Mouse (Mus musculus) right cerebral cortex, adult 18-20 months (tissue): ENCODE measurements around the gene F11r.
A peak's percentile ranks its signal among the peaks of the same experiment; 100 is the strongest.

Source experiments
- DNase-seq: peaks from one replicate; pipeline ENCODE4 v3.0.0; 2022; ENCODE audit warnings: mixed read lengths

F11r gene

GRCm38 (mm10) chr1:171437264-171438013 is at the start of gene F11r:
Gene F11r (plus strand): TSS chr1:171437535.
- DNase-seq: peak; percentile 18

GRCm38 (mm10) chr1:171388376-171389102 is 48.8 kb upstream of the F11r start, which contains the start of gene Arhgap30:
Gene Arhgap30 (plus strand): TSS chr1:171388954.
- DNase-seq: no peak

- DNase-seq: no peak
Measured at GRCm38 (mm10) chr1:171390101-171390500, 47.2 kb upstream of the F11r start.

GRCm38 (mm10) chr1:171401821-171402220 is 35.5 kb upstream of the F11r start:
- no peak for DNase-seq

GRCm38 (mm10) chr1:171402991-171403390 is 34.3 kb upstream of the F11r start:
- no peak for DNase-seq

GRCm38 (mm10) chr1:171407263-171407662 is 30.1 kb upstream of the F11r start:
- no peak for DNase-seq

- no peak for DNase-seq
Measured at GRCm38 (mm10) chr1:171410231-171410630, 27.1 kb upstream of the F11r start.

GRCm38 (mm10) chr1:171410947-171411484 is 26.3 kb upstream of the F11r start, which contains the start of gene Usf1:
Gene Usf1 (plus strand): TSS chr1:171411313.
- peak; percentile 97 for DNase-seq

- DNase-seq: no peak
Measured at GRCm38 (mm10) chr1:171411492-171411941, 25.8 kb upstream of the F11r start.

GRCm38 (mm10) chr1:171412001-171412441 is 25.3 kb upstream of the F11r start:
- no peak for DNase-seq

GRCm38 (mm10) chr1:171412446-171412845 is 24.9 kb upstream of the F11r start:
- peak; percentile 26 for DNase-seq

- no peak for DNase-seq
Measured at GRCm38 (mm10) chr1:171413608-171414007, 23.7 kb upstream of the F11r start.

- DNase-seq: no peak
Measured at GRCm38 (mm10) chr1:171418660-171419059, 18.7 kb upstream of the F11r start, which contains the start of gene Tstd1. Gene Tstd1 (plus strand): TSS chr1:171418872.

GRCm38 (mm10) chr1:171419291-171419882 is 17.9 kb upstream of the F11r start:
- DNase-seq: no peak

GRCm38 (mm10) chr1:171419905-171420304 is 17.4 kb upstream of the F11r start:
- DNase-seq: no peak

GRCm38 (mm10) chr1:171422504-171423095 is 14.7 kb upstream of the F11r start:
- DNase-seq: no peak

GRCm38 (mm10) chr1:171424638-171425037 is 12.7 kb upstream of the F11r start:
- DNase-seq: no peak

GRCm38 (mm10) chr1:171425126-171425525 is 12.2 kb upstream of the F11r start:
- DNase-seq: no peak

- DNase-seq: no peak
Measured at GRCm38 (mm10) chr1:171432158-171432557, 5.2 kb upstream of the F11r start.

GRCm38 (mm10) chr1:171435288-171435814 is 2.0 kb upstream of the F11r start:
- DNase-seq: no peak

- no peak for DNase-seq
Measured at GRCm38 (mm10) chr1:171435974-171436373, 1.4 kb upstream of the F11r start.

- DNase-seq: no peak
Measured at GRCm38 (mm10) chr1:171438014-171438670, 807 bp downstream of the F11r start.
